Mouse (Mus musculus) heart, postnatal 0 days (tissue): Measurements from ENCODE around the gene Uqcc2. TPM values are rescaled to one million over a fixed set of nuclear protein-coding genes. Genes with fewer than 3 reads are reported as not detected.

Experiments used
- ATAC-seq: fragments of 200-750 bp; cut with Nextera tagmentation; 2 replicates; pipeline ENCODE4 v1.8.0; 2017; ENCODE audit warnings: low read depth, moderate number of reproducible peaks, moderate library complexity; ENCODE audit not compliant: insufficient read depth
- DNase-seq: peaks from one replicate; pipeline ENCODE4 v3.0.0-alpha.2; 2016; ENCODE audit warnings: low spot score
- H3K27ac ChIP-seq: fragments of 300-500 bp; sonication (generic); 2 replicates; pipeline ENCODE4 v1.5.1; 2014; ENCODE audit warnings: low read depth, mild to moderate bottlenecking
- H3K27me3 ChIP-seq: fragments of 300-500 bp; sonication (generic); 2 replicates; pipeline ENCODE4 v1.6.1; 2014; ENCODE audit warnings: low read length, mixed read lengths; ENCODE audit not compliant: control insufficient read depth, insufficient read depth
- H3K36me3 ChIP-seq: fragments of 300-500 bp; sonication (generic); replicated peaks from 2 replicates; pipeline ENCODE4 v1.6.1; 2014; ENCODE audit warnings: low read length, mixed read lengths; ENCODE audit not compliant: control insufficient read depth, insufficient read depth
- H3K4me1 ChIP-seq: fragments of 300-500 bp; sonication (generic); 2 replicates; pipeline ENCODE4 v1.6.1; 2014; ENCODE audit warnings: antibody characterized with exemption; ENCODE audit not compliant: control insufficient read depth, insufficient read depth
- H3K4me2 ChIP-seq: fragments of 300-500 bp; sonication (generic); 2 replicates; pipeline ENCODE4 v1.6.1; 2014; ENCODE audit warnings: low read depth, mild to moderate bottlenecking, low read length, moderate library complexity
- H3K4me3 ChIP-seq: fragments of 300-500 bp; sonication (generic); 2 replicates; pipeline ENCODE4 v1.5.1; 2014; ENCODE audit warnings: low read depth, low read length
- H3K9ac ChIP-seq: fragments of 300-500 bp; sonication (generic); replicated peaks from 2 replicates; pipeline ENCODE4 v1.6.1; 2014; ENCODE audit warnings: low read depth, low read length, mixed read lengths
- H3K9me3 ChIP-seq: fragments of 300-500 bp; sonication (generic); replicated peaks from 2 replicates; pipeline ENCODE4 v1.6.1; 2016; ENCODE audit warnings: low read length; ENCODE audit not compliant: control insufficient read depth
- CTCF ChIP-seq: IDR thresholded peaks from 2 replicates; pipeline ENCODE4 v1.5.1; 2016; ENCODE audit warnings: antibody characterized with exemption, control low read depth, low read depth
- EP300 ChIP-seq: IDR thresholded peaks from 2 replicates; pipeline ENCODE4 v1.6.1; 2016; ENCODE audit warnings: antibody characterized with exemption, low read depth
- WGBS: fragments of 180-500 bp; shearing (Covaris S2); extraction: QIAGEN DNeasy Blood & Tissue Kit; methylation state at CpG from one replicate; pipeline ENCODE4 v1.1.7; 2014; 5-methylcytosine and 5-hydroxymethylcytosine counted together
- polyA plus RNA-seq: library from polyadenylated mRNA; unstranded; fragments of >200 nt; fragmentation: Nextera tagmentation; extraction: Ambion mirVana; gene quantifications from 2 replicates; pipeline ENCODE4 v1.2.1, GENCODE M21; 2015
- total RNA-seq: library from RNA; depleted of rRNA; stranded (reverse); fragments of >200 nt; gene quantifications from 2 replicates; pipeline ENCODE4 v1.2.3, GENCODE M21; 2014; ENCODE audit warnings: low replicate concordance

The Uqcc2 gene
- total and polyA plus RNA-seq, 2 experiments from 2014 or later, result 397 to 419 TPM

DNA sequence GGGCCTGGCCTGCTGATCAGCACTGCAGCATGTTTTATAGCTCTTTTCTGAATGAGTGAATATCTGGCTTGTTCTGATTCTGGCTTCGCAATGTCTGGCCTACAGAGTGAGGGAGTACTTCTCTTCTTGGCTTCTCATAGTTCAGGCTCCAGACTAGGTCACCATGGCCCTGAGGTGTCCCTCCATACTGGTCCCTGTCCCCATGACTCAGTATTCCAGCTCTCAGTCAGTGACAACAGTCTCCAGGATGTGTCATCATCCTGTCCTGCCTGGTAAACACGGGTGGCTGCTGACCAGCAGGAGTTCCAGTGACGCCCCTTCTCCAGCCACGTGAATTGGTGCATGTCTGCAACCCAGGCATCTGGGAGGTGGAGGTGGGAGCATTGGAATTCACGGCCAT lies 37.4 kb upstream of the Uqcc2 start:
- Histone ChIP-seq H3K9ac (no peak overlapping the region), H3K4me3 (no peak overlapping the region), H3K27ac (no peak overlapping the region), H3K36me3 (no peaks in the 10 kb centered on the region), H3K27me3 (no peaks in the 10 kb centered on the region), H3K4me1 (peaks cover 5% of the 10 kb centered on the region), H3K9me3 (no peaks in the 10 kb centered on the region), H3K4me2 (no peak overlapping the region)
- WGBS, result 71% methylated on average over 5 of the region's 5 CpGs
- ATAC-seq (no peak), DNase-seq (no peak)
- TF ChIP-seq CTCF, result no peak
- TF ChIP-seq EP300, result no peak

DNA sequence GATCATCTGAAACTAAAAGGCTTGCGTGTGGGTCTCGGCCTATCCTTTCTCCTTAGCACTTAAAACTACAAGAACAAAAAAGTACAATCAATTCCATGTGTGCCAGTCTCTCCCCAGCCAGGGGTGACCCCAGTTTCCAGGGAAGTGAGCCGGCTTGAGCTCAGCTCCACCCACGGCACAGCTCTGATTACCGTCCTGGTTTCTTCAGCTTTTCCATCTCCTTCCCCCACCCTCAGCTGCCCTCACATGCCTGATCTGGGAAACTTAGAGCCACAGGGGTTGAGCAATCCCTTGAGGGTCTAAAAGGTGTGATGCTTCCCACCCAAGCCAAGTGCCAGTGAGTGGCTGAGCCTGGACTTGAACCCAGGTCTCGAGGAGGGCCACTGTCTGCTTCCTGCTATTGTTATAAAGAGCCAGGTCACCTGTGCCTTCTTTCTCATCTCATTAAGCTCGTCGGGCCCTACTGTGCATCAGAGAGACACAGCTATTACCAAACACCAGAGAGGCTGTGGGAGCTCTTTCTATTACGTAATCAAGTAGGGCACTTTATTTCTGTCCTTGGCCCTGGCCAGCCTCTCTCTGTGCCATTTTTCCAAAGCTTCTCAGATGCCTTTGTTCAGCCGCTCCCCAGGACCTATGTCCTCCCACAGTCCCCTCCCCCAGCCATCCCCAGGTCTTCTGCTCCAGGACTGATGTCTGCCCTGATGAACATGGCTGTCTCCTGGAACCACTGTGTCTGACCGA lies 36.4 kb upstream of the Uqcc2 start:
- no peak overlapping the region for H3K4me2 ChIP-seq
- ATAC-seq (no peak), DNase-seq (no peak)
- no peaks in the 10 kb centered on the region for H3K9me3 ChIP-seq
- no peak overlapping the region for H3K4me3 ChIP-seq
- no peaks in the 10 kb centered on the region for H3K36me3 ChIP-seq
- TF ChIP-seq CTCF, result no peak
- TF ChIP-seq EP300, result no peak
- WGBS, result 69% methylated on average over 11 of the region's 11 CpGs
- H3K9ac ChIP-seq, result no peak overlapping the region
- no peaks in the 10 kb centered on the region for H3K27me3 ChIP-seq
- peaks cover 5% of the 10 kb centered on the region for H3K4me1 ChIP-seq
- H3K27ac ChIP-seq, result no peak overlapping the region

GRCm38 (mm10) chr17:27168569-27168968 lies 34.9 kb upstream of the Uqcc2 start:
- 86% methylated on average over 4 of the region's 4 CpGs for WGBS
- DNase-seq (no peak), ATAC-seq (no peak)
- TF ChIP-seq EP300 (no peak), CTCF (no peak)
- no peaks in the 10 kb centered on the region for H3K36me3 ChIP-seq
- H3K4me2 ChIP-seq, result no peak overlapping the region
- no peak overlapping the region for H3K4me3 ChIP-seq
- H3K27me3 ChIP-seq, result no peaks in the 10 kb centered on the region
- H3K4me1 ChIP-seq, result peaks cover 5% of the 10 kb centered on the region
- no peak overlapping the region for H3K9ac ChIP-seq
- no peaks in the 10 kb centered on the region for H3K9me3 ChIP-seq
- H3K27ac ChIP-seq, result no peak overlapping the region

GRCm38 (mm10) chr17:27167545-27167944 lies 33.8 kb upstream of the Uqcc2 start, which contains the start of gene Ip6k3:
Gene Ip6k3 (minus strand): TSS chr17:27167795.
- no peak within 1 kb of the TSS for H3K27ac ChIP-seq
- 18% methylated on average over 4 of the region's 4 CpGs for WGBS
- H3K9me3 ChIP-seq, result no peaks in the 10 kb centered on the region
- peak; percentile 78 for ATAC-seq
- H3K4me2 ChIP-seq, result no peak within 1 kb of the TSS
- no peaks in the 10 kb centered on the region for H3K27me3 ChIP-seq
- no peaks in the 10 kb centered on the region for H3K36me3 ChIP-seq
- H3K9ac ChIP-seq, result no peak within 1 kb of the TSS
- no peak for TF ChIP-seq CTCF
- TF ChIP-seq EP300, result no peak
- H3K4me3 ChIP-seq, result no peak within 1 kb of the TSS
- peaks cover 5% of the 10 kb centered on the region for H3K4me1 ChIP-seq
- DNase-seq, result peak; percentile 47

DNA sequence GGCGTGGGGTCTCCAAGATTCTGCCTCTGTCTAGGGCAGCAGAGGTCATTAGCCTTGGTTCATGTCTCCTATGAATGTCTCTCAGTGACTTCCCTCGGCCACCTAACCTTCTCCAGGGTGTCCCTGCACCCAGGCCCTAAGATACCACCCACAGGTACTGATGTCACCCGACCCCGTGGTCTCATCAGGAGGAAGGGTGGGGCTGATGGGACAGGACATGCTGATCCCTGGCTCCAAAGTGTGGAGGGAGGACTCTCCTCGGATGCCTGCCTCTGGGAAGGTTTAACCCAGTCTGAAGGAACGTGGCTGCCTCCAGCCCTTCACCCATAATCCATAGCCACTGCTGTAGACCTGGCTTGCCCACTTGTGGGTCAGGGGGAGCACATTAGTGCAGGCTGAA lies 33.2 kb upstream of the Uqcc2 start:
- Histone ChIP-seq H3K4me3 (no peak overlapping the region), H3K4me1 (peaks cover 5% of the 10 kb centered on the region), H3K9me3 (no peaks in the 10 kb centered on the region), H3K9ac (no peak overlapping the region), H3K36me3 (no peaks in the 10 kb centered on the region), H3K27me3 (no peaks in the 10 kb centered on the region), H3K27ac (no peak overlapping the region), H3K4me2 (no peak overlapping the region)
- ATAC-seq (no peak), DNase-seq (no peak)
- TF ChIP-seq CTCF (no peak), EP300 (no peak)
- 71% methylated on average over 6 of the region's 6 CpGs for WGBS
